Mouse (Mus musculus) limb, embryonic 15.5 days (tissue): ENCODE measurements at regions not wholly inside any gene's neighbourhood (a gene's known extent, or its start where the extent isn't known, plus 50 kb on each side); places are given as distances from the start of the nearest gene placed in this dataset.

Experiments used
- ATAC-seq: fragments of 200-750 bp; cut with Nextera tagmentation; 2 replicates; pipeline ENCODE4 v1.8.0; 2017; ENCODE audit warnings: low read depth, moderate TSS enrichment; ENCODE audit not compliant: insufficient number of reproducible peaks, low FRiP score, low TSS enrichment
- H3K27ac ChIP-seq: fragments of 300-500 bp; sonication (generic); 2 replicates; pipeline ENCODE4 v1.5.1; 2015; ENCODE audit warnings: moderate library complexity, mild to moderate bottlenecking, inconsistent platforms
- H3K27me3 ChIP-seq: fragments of 300-500 bp; sonication (generic); 2 replicates; pipeline ENCODE4 v1.6.1; 2015; ENCODE audit warnings: inconsistent platforms
- H3K36me3 ChIP-seq: fragments of 300-500 bp; sonication (generic); 2 replicates; pipeline ENCODE4 v1.6.1; 2015; ENCODE audit warnings: inconsistent platforms
- H3K4me1 ChIP-seq: fragments of 300-500 bp; sonication (generic); 2 replicates; pipeline ENCODE4 v1.6.1; 2015; ENCODE audit warnings: inconsistent platforms
- H3K4me2 ChIP-seq: fragments of 300-500 bp; sonication (generic); 2 replicates; pipeline ENCODE4 v1.6.1; 2015; ENCODE audit warnings: mild to moderate bottlenecking, inconsistent platforms
- H3K4me3 ChIP-seq: fragments of 300-500 bp; sonication (generic); 2 replicates; pipeline ENCODE4 v1.5.1; 2015; ENCODE audit warnings: mild to moderate bottlenecking, inconsistent platforms
- H3K9ac ChIP-seq: fragments of 300-500 bp; sonication (generic); 2 replicates; pipeline ENCODE4 v1.6.1; 2015; ENCODE audit warnings: inconsistent platforms
- H3K9me3 ChIP-seq: fragments of 300-500 bp; sonication (generic); 2 replicates; pipeline ENCODE4 v1.6.1; 2016; ENCODE audit warnings: inconsistent platforms
- WGBS: fragments of 180-500 bp; shearing (Covaris S2); methylation state at CpG from one replicate; pipeline ENCODE4 v1.1.7; 2015; 5-methylcytosine and 5-hydroxymethylcytosine counted together

GRCm38 (mm10) chr2:17811943-17812670 lies 80.8 kb upstream of the Nebl start:
- Histone ChIP-seq H3K36me3 (no peaks in the 10 kb centered on the region), H3K27me3 (no peaks in the 10 kb centered on the region), H3K4me3 (no peak overlapping the region), H3K4me1 (no peaks in the 10 kb centered on the region), H3K4me2 (no peak overlapping the region), H3K9me3 (no peaks in the 10 kb centered on the region), H3K9ac (no peak overlapping the region), H3K27ac (no peak overlapping the region)
- WGBS = 25% methylated on average over 7 of the region's 7 CpGs
- ATAC-seq = no peak
